Mouse (Mus musculus) gastrocnemius, postnatal 25 days (tissue): Measurements from ENCODE around the gene Cdcp2. TPM values are rescaled to one million over a fixed set of nuclear protein-coding genes. Genes with fewer than 3 reads are reported as not detected.
"Not testable (repeated sequence)": the region's sequence is repeated elsewhere in the genome, so short reads cannot be mapped to it uniquely, and the experiment has no call there.

Experiments used
- DNase-seq: peaks from one replicate; pipeline ENCODE4 v3.0.0; 2022
- total RNA-seq, 2 experiments: library from RNA; stranded (reverse); gene quantifications; 1 replicate in 1 of 2; 2 replicates in 1 of 2; pipeline ENCODE4 v1.2.3; 2021

Cdcp2 gene
- total RNA-seq, 2 experiments from 2014 or later: not detected

DNA sequence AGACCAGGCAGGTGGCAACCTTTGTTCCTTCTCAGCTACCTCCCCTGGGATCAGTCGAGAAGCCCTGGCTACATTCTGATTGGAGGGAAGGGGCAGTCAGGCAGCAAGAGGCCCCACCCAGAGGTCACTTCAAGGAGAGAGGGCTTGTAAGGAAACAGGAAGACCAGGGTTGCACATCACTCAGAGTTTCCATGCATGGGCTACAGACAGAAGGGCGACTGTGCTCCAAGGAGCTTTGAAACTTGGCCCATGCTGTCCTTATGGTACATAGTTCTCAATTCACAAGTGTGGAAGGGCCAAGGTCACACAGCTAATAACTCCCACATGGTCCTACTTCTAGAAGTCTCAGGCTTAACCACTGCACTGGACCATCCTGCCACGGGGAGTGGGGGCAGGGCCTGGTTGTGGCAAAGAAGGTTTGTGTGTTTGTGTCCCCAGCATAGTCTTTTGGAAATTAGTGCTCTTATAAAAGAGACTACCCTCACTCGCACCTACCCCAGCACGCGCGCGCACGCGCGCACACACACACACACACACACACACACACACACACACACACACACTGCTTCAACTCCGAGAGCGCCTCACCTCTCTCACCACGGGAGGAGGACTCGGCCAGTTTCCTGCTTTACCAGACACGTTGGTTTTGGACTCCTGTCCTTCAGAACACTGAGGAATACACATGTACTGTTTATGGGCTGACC lies 2.1 kb upstream of the Cdcp2 start:
- DNase-seq: no peak

- DNase-seq: no peak
These were observed 648 bp upstream of the Cdcp2 start for GRCm38 (mm10) chr4:107096043-107096442.

DNA sequence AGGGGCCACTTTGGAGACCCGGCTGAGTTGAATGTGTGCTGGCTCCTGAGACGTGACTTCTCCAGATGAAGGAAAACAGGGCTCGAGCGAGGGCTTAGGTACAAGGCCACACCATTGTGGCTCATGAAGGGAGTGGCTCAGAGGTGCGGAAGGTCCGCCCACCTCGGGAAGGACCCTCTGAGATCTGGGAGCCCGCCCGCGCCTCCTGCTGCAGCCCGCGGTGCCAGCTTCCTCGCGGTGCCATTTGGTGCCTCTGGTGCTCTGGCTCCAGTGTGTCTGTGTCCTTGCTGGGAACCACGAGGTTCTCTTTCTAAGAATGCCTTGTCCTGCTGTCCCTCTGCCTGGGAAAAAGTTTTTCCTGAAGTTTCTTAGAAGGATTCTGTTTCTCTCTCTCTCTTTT lies 1.2 kb downstream of the Cdcp2 start:
- no peak for DNase-seq

- no peak for DNase-seq
These were observed 1.7 kb downstream of the Cdcp2 start for GRCm38 (mm10) chr4:107098375-107098774.

GRCm38 (mm10) chr4:107098791-107099525 lies 2.3 kb downstream of the Cdcp2 start:
- no peak for DNase-seq

GRCm38 (mm10) chr4:107102220-107102619 lies 5.5 kb downstream of the Cdcp2 start:
- DNase-seq: no peak

DNA sequence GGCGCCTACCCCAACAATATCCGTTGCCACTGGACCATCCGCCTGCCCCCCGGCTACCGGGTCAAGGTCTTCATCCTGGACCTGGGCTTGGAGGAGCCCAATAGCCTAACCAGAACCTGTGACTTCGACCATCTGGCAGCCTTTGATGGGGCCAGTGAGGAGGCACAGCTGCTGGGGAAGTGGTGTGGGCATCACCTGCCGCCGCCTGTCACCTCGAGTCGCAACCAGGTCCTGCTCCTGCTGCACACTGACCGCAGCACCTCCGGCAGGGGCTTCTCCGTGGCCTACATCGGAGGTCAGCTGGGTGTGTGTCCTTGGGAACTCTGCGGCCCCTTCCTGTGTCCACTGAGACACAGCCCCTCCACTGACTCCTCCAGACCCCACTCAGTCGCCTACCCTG lies 10.1 kb downstream of the Cdcp2 start:
- DNase-seq: no peak

- no peak for DNase-seq
These were observed 11.6 kb downstream of the Cdcp2 start for GRCm38 (mm10) chr4:107108291-107108731.

- not testable (repeated sequence) for DNase-seq
These were observed 12.5 kb downstream of the Cdcp2 start for GRCm38 (mm10) chr4:107109181-107109580.

- DNase-seq: no peak
These were observed 17.6 kb downstream of the Cdcp2 start for GRCm38 (mm10) chr4:107114278-107114677.

GRCm38 (mm10) chr4:107117741-107118385 lies 21.2 kb downstream of the Cdcp2 start:
- no peak for DNase-seq

GRCm38 (mm10) chr4:107119056-107119455 lies 22.4 kb downstream of the Cdcp2 start:
- no peak for DNase-seq

- no peak for DNase-seq
These were observed 24.0 kb downstream of the Cdcp2 start for GRCm38 (mm10) chr4:107120676-107121075.

DNA sequence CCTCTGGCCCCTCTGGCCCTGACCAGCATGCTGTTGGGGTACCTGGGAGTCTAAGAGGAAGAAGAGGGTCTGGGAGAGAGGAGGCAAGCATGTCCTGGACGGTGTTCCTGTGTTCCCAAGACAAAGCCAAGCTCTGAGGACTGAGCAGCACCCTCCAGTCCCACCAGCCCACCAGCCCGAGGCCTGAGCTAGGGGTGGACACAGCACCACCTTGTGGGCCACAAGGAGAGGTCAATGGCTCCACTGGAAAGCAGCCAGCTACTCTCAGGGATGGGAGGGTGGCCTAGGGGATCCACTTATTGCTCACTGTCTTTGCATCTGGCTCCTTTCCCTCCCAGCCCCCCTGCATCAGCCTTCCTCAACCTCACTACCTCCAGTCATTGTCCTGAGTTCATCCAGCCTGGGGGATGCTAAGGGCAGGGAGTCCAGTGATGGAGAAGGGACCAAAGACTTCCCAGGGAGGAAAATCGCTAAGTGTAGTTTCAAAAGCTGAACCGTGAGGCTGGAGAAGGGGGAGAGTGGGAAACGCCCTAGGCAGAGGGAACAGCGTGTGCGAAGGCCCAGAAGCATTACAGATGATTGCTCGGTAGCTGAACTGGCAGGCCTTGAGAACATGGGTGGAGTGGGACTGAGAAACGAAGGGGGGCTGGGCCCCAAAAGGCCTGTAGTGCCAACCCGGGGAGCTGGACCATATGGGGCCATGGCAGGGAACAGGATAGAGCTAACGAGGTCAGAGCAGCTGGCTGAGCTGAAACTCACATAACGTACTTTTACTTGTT lies 24.7 kb downstream of the Cdcp2 start:
- DNase-seq: peak; percentile 27

DNA sequence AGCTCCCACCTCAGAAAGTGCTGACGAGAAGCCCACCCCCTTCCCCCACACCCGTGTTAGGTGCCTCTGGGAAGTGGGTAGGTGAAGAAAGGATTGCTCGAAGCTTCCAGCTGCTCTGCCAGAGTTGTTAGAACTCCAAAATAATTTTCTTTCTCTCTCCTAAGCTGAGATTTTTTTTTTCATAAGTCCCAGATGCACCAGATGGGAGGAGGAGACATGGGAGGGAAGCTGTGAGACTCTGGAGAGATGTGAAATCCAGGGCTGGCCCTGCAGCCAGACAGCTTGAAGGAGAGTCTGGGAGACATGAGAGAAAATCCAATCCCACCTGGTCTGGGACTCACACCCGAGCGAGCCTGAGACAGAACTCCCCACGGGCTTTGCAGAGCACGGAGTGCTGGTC lies 27.7 kb downstream of the Cdcp2 start:
- no peak for DNase-seq

- no peak for DNase-seq
These were observed 28.4 kb downstream of the Cdcp2 start for GRCm38 (mm10) chr4:107125101-107125500.

DNA sequence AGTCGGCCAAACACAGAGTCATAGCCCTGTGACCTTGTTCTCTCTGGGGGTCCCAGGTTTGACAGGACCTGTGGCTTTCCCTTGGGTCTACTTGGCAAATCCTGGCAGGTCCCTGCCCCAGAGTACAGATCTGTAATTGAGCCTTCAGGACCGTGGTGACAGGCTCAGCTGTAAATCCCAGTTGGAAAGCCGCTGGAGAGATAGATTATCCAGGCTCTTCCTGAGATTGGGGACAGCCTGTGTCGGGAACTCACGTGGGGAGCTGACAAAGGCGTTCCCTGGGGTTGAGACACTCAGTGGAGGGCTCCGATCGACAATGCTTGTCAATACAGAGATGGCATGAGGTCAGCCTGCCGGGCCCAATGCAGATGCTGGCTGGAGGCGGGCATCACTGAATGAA lies 29.7 kb downstream of the Cdcp2 start:
- DNase-seq: no peak

DNA sequence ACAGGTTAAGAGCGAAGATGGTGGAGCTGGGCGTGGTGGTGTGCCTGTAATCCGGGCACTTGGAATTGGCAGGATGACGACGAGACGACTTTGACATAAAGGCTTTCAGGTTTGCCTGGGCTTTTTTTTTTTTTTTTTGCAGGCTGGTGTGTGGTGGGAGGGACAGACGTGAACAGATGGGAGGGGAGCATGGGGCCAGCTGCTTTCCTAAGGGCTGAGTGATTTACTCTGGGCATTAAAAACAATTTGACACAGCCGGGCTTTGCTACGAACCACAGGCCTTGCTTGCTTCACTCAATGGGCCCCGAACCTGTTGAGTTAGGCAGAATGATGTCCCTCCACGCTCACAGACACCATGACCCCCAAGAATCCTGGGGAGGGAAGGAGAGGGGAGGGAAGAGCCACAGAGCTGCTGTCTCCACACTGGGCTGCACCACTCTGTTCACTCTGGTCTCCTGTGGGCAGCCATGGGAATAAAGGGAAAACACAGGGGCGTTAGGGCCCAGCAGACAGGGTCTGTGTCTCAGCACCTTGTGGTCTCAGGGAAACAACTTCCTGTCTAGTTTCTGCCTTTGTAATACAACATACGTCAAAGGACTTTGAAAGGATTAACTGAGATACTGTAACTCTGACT lies 30.3 kb downstream of the Cdcp2 start:
- DNase-seq: no peak

- DNase-seq: no peak
These were observed 31.4 kb downstream of the Cdcp2 start for GRCm38 (mm10) chr4:107127901-107128669.

- DNase-seq: no peak
These were observed 32.7 kb downstream of the Cdcp2 start for GRCm38 (mm10) chr4:107129373-107129772.

DNA sequence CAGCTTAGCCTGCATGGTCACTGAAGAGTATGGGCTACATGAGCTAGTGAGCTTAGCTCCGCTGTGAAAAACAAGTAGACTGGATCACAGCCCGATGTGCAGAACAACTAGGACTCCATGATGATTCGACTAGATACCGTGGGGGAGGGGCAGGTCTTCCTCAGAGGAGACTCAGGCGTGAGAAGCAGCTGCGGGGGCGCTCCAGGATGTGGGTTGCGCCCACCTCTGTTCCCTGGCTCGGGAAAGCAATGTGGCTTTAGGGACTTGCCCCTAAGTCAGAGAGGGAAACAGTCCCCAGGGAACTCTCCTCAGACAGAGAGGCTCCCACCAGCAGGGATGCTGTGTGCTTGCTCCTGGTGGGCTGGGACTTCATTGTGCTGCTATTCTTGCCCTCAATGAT lies 33.8 kb downstream of the Cdcp2 start:
- DNase-seq: no peak
